Mouse (Mus musculus) urinary bladder, postnatal 10 days (tissue): Measurements from ENCODE around the gene Aff1.

Experiments used
- DNase-seq: peaks from one replicate; pipeline ENCODE4 v3.0.0; 2022; ENCODE audit warnings: low spot score

The Aff1 gene

GRCm38 (mm10) chr5:103838550-103839264 is 146.5 kb downstream of the Aff1 start:
- DNase-seq = no peak

- no peak for DNase-seq
Measured at GRCm38 (mm10) chr5:103839265-103839626, 147.1 kb downstream of the Aff1 start.

GRCm38 (mm10) chr5:103843938-103844337 is 151.8 kb downstream of the Aff1 start:
- DNase-seq = no peak

DNA sequence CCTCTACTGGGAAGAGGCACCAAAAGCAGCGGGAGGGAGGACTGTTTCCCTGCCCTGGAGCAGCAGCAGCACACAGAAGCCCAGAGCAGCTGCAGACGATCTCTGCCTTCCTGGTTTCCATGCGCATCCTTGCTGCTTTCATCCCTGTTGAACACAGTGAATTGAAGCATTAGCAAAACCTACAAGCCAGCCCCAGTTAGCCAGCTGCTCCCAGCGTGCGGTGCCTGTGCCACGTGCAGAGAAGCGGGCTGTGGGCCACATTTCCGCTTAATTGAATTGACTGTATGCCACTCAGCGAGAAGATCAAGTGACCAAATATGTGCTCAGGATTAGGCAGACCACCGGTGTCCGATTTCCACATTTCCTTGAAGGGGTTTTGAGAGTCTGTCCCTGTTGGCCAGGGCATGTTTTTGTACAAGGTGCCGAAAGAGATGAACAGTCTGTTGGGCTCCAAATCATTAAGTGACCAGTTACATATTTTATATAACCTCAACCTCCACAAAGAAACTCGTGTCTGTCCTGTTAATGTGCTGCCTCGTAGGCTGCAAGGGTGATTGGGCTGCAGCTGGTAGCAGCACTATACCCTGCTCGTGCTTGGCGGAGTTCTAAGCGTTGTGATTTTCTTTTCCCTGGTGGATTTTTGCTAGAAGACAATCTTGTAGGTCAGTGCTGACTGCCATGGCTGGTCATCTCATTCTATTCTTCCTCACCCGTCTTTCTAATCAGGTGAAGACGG is 153.4 kb downstream of the Aff1 start:
- DNase-seq = no peak

- no peak for DNase-seq
Measured at GRCm38 (mm10) chr5:103846154-103846551, 154.0 kb downstream of the Aff1 start.

- DNase-seq = no peak
Measured at GRCm38 (mm10) chr5:103846609-103847008, 154.4 kb downstream of the Aff1 start.

DNA sequence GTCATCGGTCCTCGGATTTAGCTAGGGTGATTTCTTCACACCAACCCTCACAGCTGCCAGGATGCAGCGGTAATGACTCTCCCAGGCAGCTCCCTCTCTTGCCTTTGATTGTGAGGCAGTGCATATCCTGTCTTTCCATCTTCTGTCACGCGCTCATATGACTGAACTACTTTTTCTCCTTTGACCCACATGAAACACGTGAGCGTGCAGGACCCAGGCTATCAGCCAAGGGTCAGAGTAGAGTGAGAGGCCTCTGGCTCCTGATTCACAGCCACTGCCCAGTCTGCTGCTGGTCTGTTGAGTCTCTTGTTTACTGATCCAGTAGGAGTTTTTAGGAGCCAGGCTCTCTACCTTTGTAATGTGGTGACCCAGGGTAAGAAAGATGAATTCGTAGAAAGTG is 156.4 kb downstream of the Aff1 start:
- DNase-seq = no peak

DNA sequence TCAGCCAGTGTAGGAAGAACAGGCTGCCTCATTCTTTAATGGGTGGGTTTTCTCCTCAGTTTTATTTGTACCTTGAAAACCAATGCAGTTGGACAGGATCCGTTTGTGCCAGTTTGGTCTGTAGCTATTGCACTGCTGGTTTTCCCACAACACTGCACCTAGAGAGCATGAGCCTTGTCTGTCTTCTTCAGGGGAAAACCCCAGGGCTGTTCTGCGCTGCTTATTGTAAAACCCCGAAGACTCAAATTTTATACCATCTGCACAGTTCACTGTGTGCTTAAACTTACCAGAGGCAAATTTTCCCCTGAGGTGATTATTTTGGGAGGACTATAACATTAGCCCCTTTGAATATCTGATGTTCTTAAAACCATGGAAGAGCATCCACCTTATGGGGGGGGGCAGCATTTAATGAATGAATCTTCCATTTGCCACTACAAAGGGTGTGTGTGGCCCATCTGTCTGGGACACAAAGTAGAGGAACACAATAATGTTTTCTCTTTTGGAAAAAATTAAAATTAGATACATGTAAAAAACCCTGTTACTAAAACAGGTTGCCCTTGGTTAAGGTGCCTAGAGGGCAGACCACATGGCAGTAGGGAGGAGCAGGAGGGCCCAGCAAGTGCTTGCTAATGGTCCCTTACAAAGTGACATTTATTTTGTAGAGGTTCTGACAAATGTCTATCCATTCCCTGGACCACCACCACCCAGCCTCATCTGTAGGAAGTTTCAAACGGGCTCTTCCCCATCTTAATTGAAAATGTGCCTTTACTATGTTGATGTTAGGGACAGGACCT is 160.8 kb downstream of the Aff1 start:
- DNase-seq = no peak

DNA sequence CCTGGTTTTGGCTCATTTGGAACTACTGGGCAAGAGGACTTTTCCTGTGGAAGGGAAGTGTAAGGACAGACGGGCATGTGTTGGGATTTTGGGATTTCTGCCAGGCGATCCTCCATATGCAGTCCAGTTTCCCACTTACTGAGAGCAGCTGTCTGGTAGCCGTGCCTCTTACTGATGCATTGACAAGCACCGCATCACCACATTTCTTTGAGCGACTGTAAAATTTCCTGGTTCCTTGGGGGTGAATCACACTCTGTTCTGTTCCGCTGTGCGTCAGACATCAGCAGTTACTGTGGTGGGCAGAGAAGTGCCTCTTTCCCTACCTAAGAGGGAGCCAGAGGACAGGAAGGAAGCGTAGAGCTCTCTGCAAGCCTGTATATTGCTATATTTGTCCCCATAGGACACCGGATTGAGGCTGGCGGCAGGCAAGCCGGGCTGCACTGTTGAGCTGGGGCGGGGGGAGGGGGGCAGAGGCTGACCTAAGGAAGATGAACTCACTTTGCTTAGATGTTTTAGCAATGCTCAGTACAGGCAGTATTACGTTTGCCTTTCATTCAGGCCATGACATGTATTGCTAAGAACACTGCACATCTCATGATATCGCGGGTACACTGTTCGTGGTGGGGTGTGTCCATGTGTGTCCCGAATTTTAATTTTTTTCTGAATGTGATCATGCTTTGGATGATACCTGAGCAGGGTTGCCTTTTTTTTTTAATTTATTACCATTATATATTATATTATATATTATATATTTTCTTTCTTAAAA is 162.1 kb downstream of the Aff1 start:
- no peak for DNase-seq

GRCm38 (mm10) chr5:103854807-103855194 is 162.6 kb downstream of the Aff1 start:
- no peak for DNase-seq

DNA sequence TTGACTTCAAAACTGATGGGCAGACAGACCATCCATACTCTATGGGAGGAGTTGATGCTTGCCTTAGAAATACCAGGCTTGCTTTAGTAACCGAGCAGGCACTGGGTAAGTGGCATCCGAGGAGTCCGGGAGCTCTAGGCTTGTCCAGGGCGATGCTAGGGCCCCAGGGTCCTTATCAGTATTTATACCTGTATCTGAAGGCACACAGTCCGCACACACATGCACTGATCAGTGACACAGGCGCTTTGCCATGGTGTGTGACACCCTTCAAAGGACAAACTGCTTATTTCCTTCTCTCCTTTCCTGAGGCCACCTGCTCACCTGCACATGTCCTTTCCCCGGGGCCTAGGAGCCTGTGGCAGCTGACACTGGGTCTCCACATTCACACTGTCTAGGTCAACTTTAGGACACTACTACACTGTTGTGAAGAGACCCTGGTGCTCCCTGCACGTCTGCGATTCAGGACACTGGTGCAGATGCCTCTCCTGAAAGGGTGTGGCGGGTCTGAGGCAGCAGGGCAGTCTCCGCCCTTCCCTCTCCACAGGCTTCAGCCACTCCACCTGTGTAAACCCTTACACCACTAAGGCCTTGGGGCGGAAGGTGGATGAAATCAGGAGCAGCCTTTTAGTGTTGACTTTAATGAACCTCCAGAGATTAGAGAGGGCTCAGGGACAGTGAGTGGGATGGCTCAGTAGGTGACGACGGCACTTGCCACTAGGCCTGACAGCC is 163.5 kb downstream of the Aff1 start:
- DNase-seq = no peak

DNA sequence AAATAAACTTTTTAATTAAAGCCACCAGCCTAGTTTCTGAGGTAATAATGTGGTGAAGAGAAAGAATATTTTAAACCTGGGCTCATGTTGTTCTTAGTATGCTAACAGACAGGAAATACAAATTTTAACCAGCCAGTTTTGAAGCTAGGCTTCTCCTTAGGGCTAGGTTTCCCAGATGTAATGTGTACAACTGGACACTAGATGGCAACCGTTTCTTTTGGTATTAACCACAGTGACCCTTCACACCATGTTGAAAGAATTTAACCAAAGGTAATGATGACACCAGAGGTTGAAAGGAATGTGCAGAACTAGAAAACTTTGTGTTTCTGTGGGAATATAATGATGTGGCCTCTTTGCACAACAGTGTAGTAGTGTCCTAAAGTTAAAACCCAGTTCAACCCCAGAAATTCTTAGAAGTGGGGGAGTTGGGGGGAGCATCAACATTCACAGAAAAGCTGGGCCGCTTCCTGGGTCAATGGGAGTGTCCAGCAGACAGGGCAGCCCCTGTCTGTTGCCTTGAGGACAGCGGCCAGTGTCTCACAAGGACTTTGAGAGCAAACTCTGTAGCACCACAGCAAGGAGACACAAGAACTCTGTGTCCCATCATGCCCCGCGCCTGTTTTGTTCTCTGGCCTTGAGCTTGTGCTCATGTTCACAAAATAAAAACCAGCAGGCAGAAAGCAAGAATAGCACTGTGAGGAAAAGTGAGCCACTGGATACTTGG is 164.3 kb downstream of the Aff1 start:
- DNase-seq = no peak

DNA sequence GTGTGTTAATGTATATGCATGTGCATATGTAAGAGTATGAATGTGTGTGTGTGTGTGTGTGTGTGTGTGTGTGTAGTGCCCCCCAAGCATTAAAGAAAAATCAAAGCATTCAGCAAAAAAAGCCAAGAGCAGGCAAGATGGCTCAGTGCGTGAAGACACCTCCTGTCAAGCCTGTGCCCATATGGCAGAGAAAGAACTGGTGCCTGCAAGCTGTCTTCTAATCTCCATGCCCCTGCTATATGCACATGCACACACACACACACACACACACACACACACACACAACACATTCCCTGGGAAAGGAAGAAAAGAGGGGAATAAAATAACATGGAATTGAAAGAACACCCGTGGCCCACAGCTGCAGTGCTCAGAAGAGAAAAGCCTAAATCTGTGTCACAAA is 165.0 kb downstream of the Aff1 start:
- no peak for DNase-seq

DNA sequence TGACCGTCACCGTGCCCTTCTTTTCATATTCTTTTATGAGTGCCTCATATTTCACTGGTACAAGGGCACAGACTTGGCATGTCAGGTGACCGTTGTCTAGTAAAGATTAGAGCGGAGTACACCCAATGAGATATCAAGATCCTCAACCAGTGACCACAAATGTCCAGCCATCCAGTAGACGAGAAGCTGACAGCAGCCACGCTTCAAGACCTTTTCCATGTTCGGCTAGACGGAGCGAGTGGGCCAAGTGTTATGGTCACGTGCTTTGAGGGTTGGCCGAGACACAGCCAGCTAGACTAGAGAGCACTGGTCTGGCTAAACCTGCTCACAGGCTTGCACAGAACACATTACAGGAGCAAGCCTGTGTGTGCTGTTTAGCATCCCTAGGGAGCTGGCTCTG is 168.4 kb downstream of the Aff1 start:
- no peak for DNase-seq

- no peak for DNase-seq
Measured at GRCm38 (mm10) chr5:103863759-103864158, 171.6 kb downstream of the Aff1 start.

GRCm38 (mm10) chr5:103889766-103890165 is 197.6 kb downstream of the Aff1 start:
- DNase-seq = no peak

DNA sequence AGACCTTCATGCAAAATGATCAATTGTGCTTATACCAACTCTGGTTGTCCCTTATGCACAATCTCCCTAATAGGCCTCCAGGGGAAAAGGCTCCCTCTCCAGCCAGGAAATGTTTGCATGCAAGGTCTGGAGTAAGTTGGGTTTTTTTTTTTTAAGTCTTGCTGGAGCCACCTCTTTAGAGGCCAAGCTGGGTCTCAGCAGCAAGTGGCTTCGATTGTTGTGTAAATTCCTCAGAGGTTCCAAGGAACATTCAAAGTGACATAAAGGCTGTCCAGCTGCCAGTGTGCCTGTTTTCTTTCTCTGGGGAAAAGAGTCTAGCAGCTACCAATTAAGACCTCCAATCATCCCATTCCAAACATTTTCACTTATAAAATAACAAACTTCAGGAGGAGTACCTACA is 206.1 kb downstream of the Aff1 start:
- DNase-seq = no peak
